Mouse (Mus musculus): ENCODE measurements around the gene Slfn3. TPM values are rescaled to one million over a fixed set of nuclear protein-coding genes. Genes with fewer than 3 reads are reported as not detected.
"Not testable (repeated sequence)": the region's sequence is repeated elsewhere in the genome, so short reads cannot be mapped to it uniquely, and the experiment has no call there.

The Slfn3 gene
- polyA plus RNA-seq (2012; rRNA removed), result 0.57 and 0.60 TPM in 2 replicates

GRCm38 (mm10) chr11:83191134-83191893 is at the start of gene Slfn3:
Gene Slfn3, plus strand, starts transcription at chr11:83191330.
- no peak for DNase-seq (ENCODE audit: extremely low spot score in 1 of 2, low spot score in 1 of 2)

- DNase-seq (ENCODE audit: extremely low spot score in 1 of 2, low spot score in 1 of 2), result not testable (repeated sequence)
These were observed 42.2 kb upstream of the Slfn3 start for GRCm38 (mm10) chr11:83148939-83149338.

- no peak for DNase-seq (ENCODE audit: extremely low spot score in 1 of 2, low spot score in 1 of 2)
These were observed 16.1 kb upstream of the Slfn3 start, which contains the start of gene Slfn4 for GRCm38 (mm10) chr11:83174948-83175539. Gene Slfn4, plus strand, starts transcription at chr11:83175186.

GRCm38 (mm10) chr11:83192001-83192400 is 871 bp downstream of the Slfn3 start:
- DNase-seq (ENCODE audit: extremely low spot score in 1 of 2, low spot score in 1 of 2), result peak; percentile 1 to 40

GRCm38 (mm10) chr11:83205002-83205401 is 13.9 kb downstream of the Slfn3 start:
- DNase-seq (ENCODE audit: extremely low spot score in 1 of 2, low spot score in 1 of 2), result no peak

GRCm38 (mm10) chr11:83216119-83216518 is 25.0 kb downstream of the Slfn3 start:
- DNase-seq (ENCODE audit: extremely low spot score in 1 of 2, low spot score in 1 of 2), result no peak

GRCm38 (mm10) chr11:83221328-83221877 is 30.3 kb downstream of the Slfn3 start:
- DNase-seq (ENCODE audit: extremely low spot score in 1 of 2, low spot score in 1 of 2), result no peak

GRCm38 (mm10) chr11:83223367-83223766 is 32.2 kb downstream of the Slfn3 start:
- no peak for DNase-seq (ENCODE audit: extremely low spot score in 1 of 2, low spot score in 1 of 2)

GRCm38 (mm10) chr11:83223793-83224192 is 32.7 kb downstream of the Slfn3 start:
- DNase-seq (ENCODE audit: extremely low spot score in 1 of 2, low spot score in 1 of 2), result not testable (repeated sequence)

GRCm38 (mm10) chr11:83224217-83224616 is 33.1 kb downstream of the Slfn3 start:
- no peak for DNase-seq (ENCODE audit: extremely low spot score in 1 of 2, low spot score in 1 of 2)

GRCm38 (mm10) chr11:83224750-83225149 is 33.6 kb downstream of the Slfn3 start:
- DNase-seq (ENCODE audit: extremely low spot score in 1 of 2, low spot score in 1 of 2), result no peak

- no peak for DNase-seq (ENCODE audit: extremely low spot score in 1 of 2, low spot score in 1 of 2)
These were observed 34.3 kb downstream of the Slfn3 start for GRCm38 (mm10) chr11:83225371-83225960.

- DNase-seq (ENCODE audit: extremely low spot score in 1 of 2, low spot score in 1 of 2), result no peak
These were observed 37.0 kb downstream of the Slfn3 start for GRCm38 (mm10) chr11:83227926-83228723.

- peak in 1 of 2 experiments; percentile 2 for DNase-seq (ENCODE audit: extremely low spot score in 1 of 2, low spot score in 1 of 2)
These were observed 39.8 kb downstream of the Slfn3 start for GRCm38 (mm10) chr11:83230966-83231365.

- DNase-seq (ENCODE audit: extremely low spot score in 1 of 2, low spot score in 1 of 2), result not testable (repeated sequence)
These were observed 42.5 kb downstream of the Slfn3 start for GRCm38 (mm10) chr11:83233621-83234020.

- not testable (repeated sequence) for DNase-seq (ENCODE audit: extremely low spot score in 1 of 2, low spot score in 1 of 2)
These were observed 46.3 kb downstream of the Slfn3 start for GRCm38 (mm10) chr11:83237390-83237789.

GRCm38 (mm10) chr11:83238389-83238788 is 47.3 kb downstream of the Slfn3 start:
- no peak for DNase-seq (ENCODE audit: extremely low spot score in 1 of 2, low spot score in 1 of 2)

- DNase-seq (ENCODE audit: extremely low spot score in 1 of 2, low spot score in 1 of 2), result no peak
These were observed 48.7 kb downstream of the Slfn3 start for GRCm38 (mm10) chr11:83239811-83240210.

GRCm38 (mm10) chr11:83257211-83257610 is 66.1 kb downstream of the Slfn3 start:
- not testable (repeated sequence) for DNase-seq (ENCODE audit: extremely low spot score in 1 of 2, low spot score in 1 of 2)

- DNase-seq (ENCODE audit: extremely low spot score in 1 of 2, low spot score in 1 of 2), result no peak
These were observed 71.5 kb downstream of the Slfn3 start for GRCm38 (mm10) chr11:83262673-83263072.
